Mouse (Mus musculus) megakaryocyte, embryonic 14.5 days (primary cell): ENCODE measurements around the gene Dennd1b.

Experiments
- FLI1 ChIP-seq: IDR thresholded peaks from 2 replicates; pipeline ENCODE4 v1.6.1; 2012; ENCODE audit warnings: low read length, inconsistent platforms, mixed read lengths
- GATA1 ChIP-seq: IDR thresholded peaks from 3 replicates; pipeline ENCODE4 v1.6.1; 2012; ENCODE audit warnings: mixed read lengths, low read length, inconsistent platforms, borderline replicate concordance

GRCm38 (mm10) chr1:139049075-139049474 is 85.8 kb downstream of the Dennd1b start:
- TF ChIP-seq GATA1 (no peak), FLI1 (no peak)
